Mouse (Mus musculus) neural tube, embryonic 11.5 days (tissue): ENCODE results near the gene Naa38. TPM values are rescaled to one million over a fixed set of nuclear protein-coding genes. Genes with fewer than 3 reads are reported as not detected.

Source experiments
- ATAC-seq: fragments of 200-750 bp; cut with Nextera tagmentation; 2 replicates; pipeline ENCODE4 v1.8.0; 2017; ENCODE audit warnings: moderate number of reproducible peaks, mild to moderate bottlenecking, moderate TSS enrichment, moderate library complexity; ENCODE audit not compliant: insufficient read depth, low FRiP score, low TSS enrichment
- DNase-seq: peaks from one replicate; pipeline ENCODE4 v3.0.0-alpha.2; 2015; ENCODE audit warnings: low spot score
- H3K27ac ChIP-seq: fragments of 300-500 bp; sonication (generic); 2 replicates; pipeline ENCODE4 v1.5.1; 2014; ENCODE audit warnings: low read depth, mild to moderate bottlenecking, low read length
- H3K27me3 ChIP-seq: fragments of 300-500 bp; sonication (generic); 2 replicates; pipeline ENCODE4 v1.6.1; 2014; ENCODE audit warnings: mild to moderate bottlenecking, low read length, mixed read lengths; ENCODE audit not compliant: control insufficient read depth, insufficient read depth
- H3K36me3 ChIP-seq: fragments of 300-500 bp; sonication (generic); 2 replicates; pipeline ENCODE4 v1.6.1; 2014; ENCODE audit warnings: mild to moderate bottlenecking, low read length, moderate library complexity, mixed read lengths; ENCODE audit not compliant: control insufficient read depth, insufficient read depth
- H3K4me1 ChIP-seq: fragments of 300-500 bp; sonication (generic); 2 replicates; pipeline ENCODE4 v1.6.1; 2014; ENCODE audit warnings: low read length, mixed read lengths; ENCODE audit not compliant: control insufficient read depth, insufficient read depth
- H3K4me2 ChIP-seq: fragments of 300-500 bp; sonication (generic); 2 replicates; pipeline ENCODE4 v1.6.1; 2014; ENCODE audit warnings: low read depth, mild to moderate bottlenecking, moderate library complexity
- H3K4me3 ChIP-seq: fragments of 300-500 bp; sonication (generic); 2 replicates; pipeline ENCODE4 v1.5.1; 2014; ENCODE audit warnings: low read depth, low read length
- H3K9ac ChIP-seq: fragments of 300-500 bp; sonication (generic); 2 replicates; pipeline ENCODE4 v1.6.1; 2014; ENCODE audit warnings: mild to moderate bottlenecking, low read length
- H3K9me3 ChIP-seq: fragments of 300-500 bp; sonication (generic); 2 replicates; pipeline ENCODE4 v1.6.1; 2016; ENCODE audit warnings: low read length; ENCODE audit not compliant: control insufficient read depth
- WGBS: fragments of 180-500 bp; shearing (Covaris S2); extraction: QIAGEN DNeasy Blood & Tissue Kit; methylation state at CpG from one replicate; pipeline ENCODE4 v1.1.7; 2014; 5-methylcytosine and 5-hydroxymethylcytosine counted together
- polyA plus RNA-seq: library from polyadenylated mRNA; unstranded; fragments of >200 nt; fragmentation: Nextera tagmentation; extraction: Ambion mirVana; gene quantifications from 2 replicates; pipeline ENCODE4 v1.2.1, GENCODE M21; 2014

Naa38 gene
- polyA plus RNA-seq, 1 experiment from 2014 or later: 125 TPM

DNA sequence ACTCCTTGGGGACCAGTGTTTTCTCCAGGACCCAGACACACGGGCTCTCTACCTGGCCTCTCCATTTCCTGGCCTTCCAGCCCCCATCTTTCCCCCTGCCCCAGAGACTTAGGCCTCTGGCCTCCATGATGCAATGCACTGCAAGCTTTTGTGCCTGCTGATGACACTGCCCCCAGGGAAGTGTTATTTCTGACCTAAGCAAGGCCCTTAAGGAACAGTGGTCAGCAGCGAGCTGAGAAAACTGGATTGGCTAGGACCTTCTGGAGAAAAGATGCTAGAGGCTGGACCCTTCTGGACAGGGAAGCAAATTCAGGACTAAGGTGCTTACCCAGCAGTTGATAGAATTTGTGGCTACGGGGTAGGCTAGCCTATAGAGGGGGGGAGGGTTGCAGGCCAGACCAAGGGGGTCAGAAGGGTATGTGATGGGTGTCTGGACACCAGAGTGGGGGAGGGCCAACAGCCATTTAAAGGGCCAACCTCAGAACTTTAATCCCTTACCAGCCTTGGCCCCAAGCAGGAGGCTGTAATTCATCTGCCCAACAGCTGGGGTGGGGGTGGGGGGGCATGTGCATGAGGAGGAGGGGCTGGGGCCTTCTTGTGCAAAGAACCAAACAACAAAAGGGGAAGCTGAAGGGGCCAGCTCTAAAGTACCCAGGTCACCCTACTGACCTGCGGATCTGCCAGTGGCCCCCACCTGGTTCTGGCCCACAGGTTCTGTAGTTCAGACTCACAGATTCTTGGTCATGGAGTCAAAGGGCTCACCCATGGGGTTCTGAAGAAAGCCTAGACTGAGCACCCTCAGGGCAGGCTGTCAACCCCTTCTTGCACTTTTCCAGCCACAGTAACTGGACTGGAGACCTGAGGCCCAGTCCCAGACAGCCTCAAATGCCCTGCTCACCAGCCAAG is 19.4 kb downstream of the Naa38 start:
- Histone ChIP-seq H3K27me3 (no peaks in the 10 kb centered on the region), H3K4me3 (peak overlapping the region; percentile 81), H3K4me2 (peak overlapping the region; percentile 94), H3K9me3 (no peaks in the 10 kb centered on the region), H3K9ac (peak overlapping the region; percentile 98), H3K4me1 (peaks cover 50% of the 10 kb centered on the region), H3K36me3 (no peaks in the 10 kb centered on the region; the same call in 1 of the 2 replicates), H3K27ac (peak overlapping the region; percentile 100)
- 9% methylated on average over 4 of the region's 4 CpGs for WGBS
- DNase-seq (peak; percentile 35), ATAC-seq (no peak)

DNA sequence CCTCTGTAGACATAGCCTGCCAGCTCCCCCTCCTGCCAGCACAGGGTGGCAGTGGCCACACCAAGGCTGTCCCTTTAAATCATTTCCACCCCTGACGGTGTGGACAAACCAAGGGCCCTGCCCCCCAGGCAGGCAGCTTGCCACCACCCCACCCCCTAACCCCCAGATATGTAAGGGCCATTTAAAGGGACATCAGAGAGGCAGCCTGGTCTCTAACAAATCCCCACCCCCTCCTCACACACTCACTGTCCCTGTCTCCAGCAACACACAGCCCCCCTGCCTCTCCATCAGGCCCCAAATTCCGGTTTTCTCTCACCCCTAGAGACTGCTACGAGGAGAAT is 20.0 kb downstream of the Naa38 start:
- Histone ChIP-seq H3K4me2 (peak overlapping the region; percentile 94), H3K36me3 (no peaks in the 10 kb centered on the region; the same call in 1 of the 2 replicates), H3K27me3 (no peaks in the 10 kb centered on the region), H3K27ac (peak overlapping the region; percentile 100), H3K9ac (peak overlapping the region; percentile 98), H3K9me3 (no peaks in the 10 kb centered on the region), H3K4me3 (peak overlapping the region; percentile 81), H3K4me1 (peaks cover 55% of the 10 kb centered on the region)
- WGBS: 0% methylated on average over 3 of the region's 3 CpGs
- DNase-seq: peak; percentile 71
- 0 out of 2 replicates have a peak, but pooled peaks have one; percentile 6 for ATAC-seq

DNA sequence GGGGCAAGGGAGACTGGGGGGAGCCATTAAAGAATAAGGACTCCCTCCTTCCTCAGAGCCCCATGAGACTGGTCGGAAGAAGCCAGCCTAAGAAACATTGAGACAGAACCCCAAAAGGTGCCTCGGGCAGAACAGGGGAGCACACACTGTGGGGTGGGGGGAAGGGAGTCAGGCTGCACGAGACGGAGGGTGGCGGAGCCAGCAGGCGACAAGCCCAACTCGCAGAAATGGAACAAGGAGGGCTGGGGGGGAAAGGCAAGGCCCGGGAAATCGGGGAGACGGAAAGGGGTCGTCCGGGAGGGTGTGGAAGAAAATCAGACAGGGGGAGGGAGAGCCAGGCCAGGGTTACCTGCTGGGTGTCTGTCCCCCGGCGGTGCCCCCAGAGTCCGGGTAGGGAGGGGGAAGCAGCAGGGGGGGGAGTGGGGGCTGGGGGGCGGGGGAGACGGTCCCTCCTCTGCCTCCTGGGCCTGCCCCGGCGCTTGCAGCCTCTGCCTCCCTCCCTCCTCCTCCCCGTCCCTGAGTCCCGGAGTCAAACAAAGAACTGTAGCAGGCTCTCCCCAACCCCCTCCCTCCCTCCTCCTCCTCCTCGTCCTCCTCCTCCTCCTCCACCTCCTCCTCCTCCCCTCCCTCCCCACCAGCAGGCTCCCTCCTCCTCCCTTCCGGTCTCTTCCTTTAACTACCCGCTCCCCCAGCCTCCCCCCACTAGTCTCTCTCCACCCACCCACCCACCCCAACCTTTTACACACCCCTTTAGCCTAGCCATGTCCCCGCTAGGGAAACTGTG is 20.6 kb downstream of the Naa38 start:
- DNase-seq (peak; percentile 81), ATAC-seq (no peak)
- Histone ChIP-seq H3K4me1 (peaks cover 58% of the 10 kb centered on the region), H3K4me2 (peak overlapping the region; percentile 97), H3K9ac (peak overlapping the region; percentile 98), H3K27ac (peak overlapping the region; percentile 100), H3K27me3 (peaks cover 4% of the 10 kb centered on the region), H3K9me3 (no peaks in the 10 kb centered on the region), H3K4me3 (peak overlapping the region; percentile 81), H3K36me3 (no peaks in the 10 kb centered on the region; the same call in 1 of the 2 replicates)
- WGBS: 0% methylated on average over 16 of the region's 25 CpGs

DNA sequence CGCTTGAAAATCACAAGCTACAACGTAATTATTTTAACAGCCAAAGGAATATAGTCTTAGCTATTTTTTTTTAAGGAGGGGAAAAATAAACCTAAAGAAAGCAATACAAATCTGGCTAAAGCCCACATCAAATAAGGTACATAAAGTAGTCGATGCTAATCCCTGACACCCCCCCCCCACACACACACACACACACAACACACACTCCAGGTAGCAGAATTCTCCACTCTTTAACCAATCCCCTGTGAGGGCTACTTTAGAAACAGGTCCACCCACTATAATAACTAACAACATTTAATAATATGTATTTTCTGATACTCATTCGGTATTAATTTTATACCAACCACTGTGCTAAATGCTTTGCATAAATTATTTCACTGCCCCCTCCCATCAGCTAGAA is 21.2 kb downstream of the Naa38 start:
- Histone ChIP-seq H3K27me3 (peaks cover 10% of the 10 kb centered on the region), H3K9me3 (no peaks in the 10 kb centered on the region), H3K27ac (peak overlapping the region; percentile 100), H3K4me3 (peak overlapping the region; percentile 81), H3K4me2 (peak overlapping the region; percentile 97), H3K9ac (peak overlapping the region; percentile 14), H3K36me3 (no peaks in the 10 kb centered on the region; the same call in 1 of the 2 replicates), H3K4me1 (peaks cover 58% of the 10 kb centered on the region)
- 0% methylated on average over 4 of the region's 4 CpGs for WGBS
- ATAC-seq: no peak
- no peak for DNase-seq

DNA sequence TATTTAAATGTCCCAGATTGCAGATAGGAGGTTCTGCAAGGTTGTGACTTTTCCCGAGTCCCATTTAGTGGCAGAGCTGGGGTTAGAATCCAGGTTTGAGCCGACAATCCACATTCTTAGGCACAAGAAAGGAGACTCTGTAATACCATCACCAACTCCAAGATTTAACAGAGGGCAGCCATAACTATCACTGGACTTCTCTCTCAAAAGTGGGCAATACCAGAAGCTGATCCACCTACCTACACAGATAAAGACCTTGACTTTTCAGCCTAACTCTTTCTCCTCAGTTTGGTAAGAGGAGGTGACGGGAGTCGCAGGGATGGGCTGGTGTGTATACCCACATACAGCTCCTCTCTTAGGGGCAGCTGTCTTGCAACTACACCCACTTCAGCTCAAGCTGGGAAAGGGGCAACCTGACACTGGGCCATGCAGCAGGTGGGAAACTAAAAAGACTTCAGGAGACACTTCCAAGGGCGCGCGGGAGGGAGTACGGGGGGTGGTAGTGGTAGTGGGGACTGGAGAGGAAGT is 21.7 kb downstream of the Naa38 start:
- H3K9me3 ChIP-seq: no peaks in the 10 kb centered on the region
- peaks cover 12% of the 10 kb centered on the region for H3K27me3 ChIP-seq
- ATAC-seq (no peak), DNase-seq (no peak)
- no peak overlapping the region for H3K9ac ChIP-seq
- H3K4me2 ChIP-seq: peak overlapping the region; percentile 97
- H3K27ac ChIP-seq: peak overlapping the region; percentile 100
- peaks cover 54% of the 10 kb centered on the region for H3K4me1 ChIP-seq
- H3K36me3 ChIP-seq: no peaks in the 10 kb centered on the region; the same call in 1 of the 2 replicates
- H3K4me3 ChIP-seq: peak overlapping the region; percentile 81
- WGBS: under 1% methylated on average over 8 of the region's 8 CpGs

DNA sequence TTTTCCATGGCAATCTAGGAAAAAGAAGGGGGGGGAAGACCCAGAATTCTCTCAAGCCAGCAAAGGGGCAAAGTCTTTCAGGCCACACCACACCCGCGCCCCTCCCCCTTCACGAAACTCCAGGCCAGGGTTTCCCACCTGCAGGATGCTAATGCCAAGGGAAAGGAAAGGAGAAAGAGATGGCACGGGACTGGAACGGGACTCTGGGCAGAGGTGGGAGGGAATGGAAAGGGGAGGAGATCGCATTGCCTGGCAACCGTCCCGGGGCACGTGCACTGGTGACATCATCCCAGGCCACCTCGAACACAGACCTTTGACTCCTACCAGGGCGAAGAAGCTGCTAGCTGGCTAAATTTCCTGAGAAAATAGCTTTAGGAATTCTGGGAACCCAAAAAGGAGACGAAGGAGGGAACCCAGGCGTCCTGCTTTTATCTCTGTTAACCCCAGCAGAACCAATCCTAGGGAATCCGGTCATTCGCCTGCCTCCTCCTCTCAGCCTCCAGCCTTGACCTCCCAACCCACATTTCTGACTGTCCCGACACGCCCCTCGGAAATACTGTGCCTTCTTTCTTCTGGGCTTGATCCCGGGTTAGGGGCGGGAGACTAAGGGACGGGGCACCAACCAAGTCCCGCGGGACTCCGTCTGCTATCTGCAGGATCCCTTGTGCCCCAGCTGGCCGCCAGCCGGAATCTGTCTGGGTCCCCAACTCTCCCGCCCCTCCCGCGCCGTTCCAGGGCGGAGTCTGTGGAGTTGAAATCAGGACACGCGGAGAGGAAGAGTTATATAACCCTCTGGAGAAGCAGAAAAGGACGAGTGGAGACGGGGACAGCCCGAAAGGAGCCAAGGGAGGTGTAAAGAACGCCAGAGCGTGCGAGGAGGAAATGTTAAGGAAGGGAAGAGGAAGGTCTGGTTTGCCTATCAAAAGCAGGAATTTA is 22.4 kb downstream of the Naa38 start:
- under 1% methylated on average over 39 of the region's 39 CpGs for WGBS
- DNase-seq: peak; percentile 92
- peak; percentile 24; the same call in 1 of the 2 replicates for ATAC-seq
- Histone ChIP-seq H3K27ac (peak overlapping the region; percentile 100), H3K4me2 (peak overlapping the region; percentile 97), H3K4me3 (peak overlapping the region; percentile 81), H3K9ac (peak overlapping the region; percentile 77), H3K4me1 (peaks cover 47% of the 10 kb centered on the region), H3K9me3 (no peaks in the 10 kb centered on the region), H3K36me3 (no peaks in the 10 kb centered on the region; the same call in 1 of the 2 replicates), H3K27me3 (peaks cover 14% of the 10 kb centered on the region)

DNA sequence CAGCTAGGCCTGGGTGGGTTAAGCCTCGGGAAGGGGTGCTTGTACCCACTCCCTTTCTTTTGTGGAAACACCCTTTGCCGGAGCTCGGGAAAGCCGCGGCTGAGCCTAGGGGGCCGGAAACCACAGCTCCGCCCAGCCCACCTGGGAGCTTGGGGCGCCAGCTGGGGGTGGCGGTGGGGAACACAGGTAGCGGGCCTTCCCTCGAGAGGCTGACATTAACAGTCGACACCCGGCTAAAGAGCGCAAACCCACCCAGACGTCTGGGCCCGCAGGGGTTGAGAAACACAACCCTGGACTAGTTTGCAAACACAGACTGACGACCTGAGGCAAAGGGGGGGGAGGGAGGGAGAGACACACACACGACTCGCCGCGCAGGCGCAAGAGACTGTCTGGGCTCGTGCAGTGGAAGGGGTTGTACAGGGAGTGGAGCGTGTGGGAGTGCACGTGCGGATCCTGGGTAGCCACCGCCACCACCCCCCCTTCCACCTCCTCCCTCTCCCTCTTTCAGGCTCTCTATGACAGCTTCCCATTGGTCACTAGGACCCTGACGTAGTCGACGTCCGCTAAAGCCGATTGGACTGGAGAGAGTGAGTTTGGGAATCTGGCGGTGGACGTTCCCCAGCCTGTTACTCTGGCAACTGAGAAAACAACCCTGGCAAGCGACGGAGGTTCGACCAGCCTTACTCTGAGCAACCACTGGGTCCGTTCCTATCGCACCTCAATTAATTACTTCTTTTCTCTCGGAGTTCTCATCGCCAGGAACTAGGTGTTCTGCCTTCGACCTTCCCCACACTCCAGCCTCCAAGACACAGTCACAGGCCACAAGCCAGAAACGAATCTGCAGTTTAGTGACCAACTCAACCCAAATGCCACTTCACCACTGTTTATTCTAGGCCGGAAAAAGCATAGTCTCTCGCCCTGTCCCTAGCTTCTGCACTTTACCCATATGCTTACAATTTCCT is 23.5 kb downstream of the Naa38 start:
- Histone ChIP-seq H3K27me3 (peaks cover 16% of the 10 kb centered on the region), H3K9ac (peak overlapping the region; percentile 77), H3K4me3 (peak overlapping the region; percentile 81), H3K9me3 (no peaks in the 10 kb centered on the region), H3K4me2 (peak overlapping the region; percentile 97), H3K27ac (peak overlapping the region; percentile 100), H3K4me1 (peaks cover 37% of the 10 kb centered on the region), H3K36me3 (no peaks in the 10 kb centered on the region)
- ATAC-seq (peak; percentile 85), DNase-seq (peak; percentile 97)
- under 1% methylated on average over 44 of the region's 45 CpGs for WGBS
